Mouse (Mus musculus): ENCODE data around the gene Cks1brt.
"Not testable (repeated sequence)": the region's sequence is repeated elsewhere in the genome, so short reads cannot be mapped to it uniquely, and the experiment has no call there.

The Cks1brt gene

DNA sequence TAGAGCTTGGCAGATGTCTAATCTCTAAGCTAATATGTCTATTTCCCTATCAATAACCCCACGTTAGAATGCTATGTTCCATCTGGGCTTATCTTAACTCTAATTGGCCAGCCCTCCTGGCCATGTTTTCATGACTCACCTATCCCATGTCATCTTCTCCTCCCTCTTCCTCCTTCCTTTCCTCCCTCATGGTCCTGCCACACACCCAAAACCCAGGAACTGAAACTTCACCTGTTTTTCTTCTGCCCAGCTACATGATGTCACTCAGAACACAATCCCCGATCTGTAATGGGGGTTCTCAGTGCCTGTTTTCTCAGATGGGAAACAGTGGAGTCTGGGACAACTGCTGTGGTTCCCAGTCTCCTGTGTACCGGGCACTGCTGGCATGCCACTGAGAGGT lies at the start of gene Cks1brt:
Gene Cks1brt (plus strand): TSS at position 301 of the 400 bp plus-strand sequence.
- DNase-seq = no peak

DNA sequence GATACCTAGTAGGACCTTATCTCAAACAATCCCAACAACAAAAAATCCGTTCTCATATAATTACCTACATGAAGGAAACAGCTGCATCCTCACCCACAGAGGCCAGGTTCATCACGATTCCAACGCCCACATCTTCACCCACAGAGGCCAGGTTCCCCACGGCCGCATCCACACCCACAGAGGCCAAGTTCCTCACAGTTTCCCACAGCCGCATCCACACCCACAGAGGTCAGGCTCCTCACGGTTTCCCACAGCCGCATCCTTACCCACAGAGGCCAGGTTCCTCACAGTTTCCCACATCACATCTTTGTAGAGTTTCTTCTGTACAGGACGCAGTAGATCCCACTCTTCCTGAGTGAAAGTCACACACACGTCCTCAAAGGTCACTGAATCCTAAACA lies 38.5 kb upstream of the Cks1brt start:
- no peak for DNase-seq

DNA sequence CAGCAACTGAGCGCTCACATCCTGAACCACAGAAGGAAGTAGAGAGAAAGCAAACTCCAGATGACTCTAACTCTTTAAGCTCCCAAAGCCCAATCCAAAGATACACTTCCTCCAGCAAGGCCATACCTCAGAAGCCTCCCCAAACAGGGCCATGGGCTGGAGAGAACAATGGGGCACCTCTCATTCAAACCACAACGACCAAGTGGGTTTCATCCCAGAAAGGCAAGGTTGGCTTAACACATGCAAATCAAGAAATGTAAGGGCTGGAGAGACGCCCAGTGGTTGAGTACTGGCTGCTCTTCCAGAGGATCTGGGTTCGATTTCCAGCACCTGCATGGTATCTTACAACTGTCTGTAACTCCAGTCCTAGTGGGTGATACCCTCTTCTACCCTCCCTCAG lies 36.2 kb upstream of the Cks1brt start:
- no peak for DNase-seq

DNA sequence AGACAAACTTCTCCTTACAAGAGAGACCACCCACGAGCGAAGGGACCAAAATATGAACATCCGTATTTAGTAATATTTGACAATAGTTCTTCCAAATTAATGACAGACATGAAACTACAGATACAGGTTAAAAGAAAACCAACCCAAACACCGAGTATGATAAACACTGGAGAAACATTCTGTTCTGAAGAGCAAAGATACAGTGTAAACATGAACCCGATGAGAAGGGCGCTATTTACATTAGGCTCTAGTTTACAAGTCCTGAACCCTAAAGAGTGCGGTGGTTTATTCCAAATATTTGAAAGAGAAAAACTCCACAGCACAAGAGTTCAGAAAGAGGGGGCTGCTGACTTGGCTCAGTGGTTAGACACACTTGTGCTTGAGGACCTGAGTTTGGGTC lies 34.7 kb upstream of the Cks1brt start:
- DNase-seq = no peak

DNA sequence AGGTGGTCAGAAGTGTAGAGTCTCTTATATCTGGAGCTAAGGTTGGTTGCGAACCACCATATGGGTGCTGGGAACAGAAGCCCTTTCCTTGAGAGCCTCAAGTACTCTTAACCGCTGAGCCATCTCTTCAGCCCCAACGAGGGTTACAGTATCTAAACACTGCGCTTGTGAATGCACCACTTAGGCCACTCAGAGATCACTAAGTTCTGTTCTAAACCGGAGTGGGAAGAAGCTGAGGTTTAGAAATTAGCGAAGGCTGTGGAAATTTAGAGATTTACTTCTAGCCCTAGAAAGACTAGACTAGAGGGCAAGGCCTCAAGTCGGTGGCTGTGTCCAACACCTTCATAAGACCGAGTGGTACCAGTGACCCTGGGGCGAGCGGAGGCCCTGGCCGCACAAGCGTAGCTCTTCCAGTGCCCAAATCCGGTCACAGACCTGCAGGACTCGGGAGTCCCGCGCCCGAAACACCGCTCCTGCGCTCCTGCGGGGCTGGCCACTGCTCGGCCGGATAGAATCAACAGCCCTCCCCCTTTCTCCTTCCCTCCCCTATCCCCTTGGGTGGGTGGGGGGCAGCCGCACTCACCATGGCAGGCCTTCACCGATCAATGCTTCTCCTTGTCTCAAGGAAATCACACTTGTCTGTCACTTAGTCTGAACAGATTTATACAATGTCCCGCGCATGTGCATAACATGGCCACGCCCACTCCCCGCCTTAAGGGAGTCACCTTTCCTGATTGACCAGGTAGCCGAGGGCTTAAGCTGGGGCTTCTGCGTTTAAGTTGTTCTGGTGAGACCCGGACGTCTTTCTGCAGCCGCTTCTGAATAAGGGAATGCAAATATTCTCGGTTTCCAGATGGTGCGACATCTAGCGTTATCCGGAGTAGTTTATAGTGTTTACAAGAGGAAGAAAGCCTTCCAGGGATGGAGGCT lies 32.4 kb upstream of the Cks1brt start:
- peak; percentile 86 for DNase-seq

DNA sequence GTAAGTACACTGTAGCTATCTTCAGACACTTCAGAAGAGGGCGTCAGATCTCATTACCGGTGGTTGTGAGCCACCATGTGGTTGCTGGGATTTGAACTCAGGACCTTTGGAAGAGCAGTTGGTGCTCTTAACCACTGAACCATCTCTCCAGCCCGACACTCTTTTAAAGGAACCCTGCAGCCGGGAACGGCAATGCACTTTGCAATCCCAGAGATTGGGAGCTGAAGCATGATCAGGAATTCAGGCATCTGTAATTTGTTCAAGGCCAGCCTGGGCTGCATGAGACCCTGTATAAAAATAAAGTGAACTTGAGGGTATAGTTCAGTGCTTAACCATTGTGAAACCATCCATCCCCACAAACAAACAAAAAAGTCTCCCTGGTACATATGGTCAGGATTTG lies 31.5 kb upstream of the Cks1brt start:
- not testable (repeated sequence) for DNase-seq

DNA sequence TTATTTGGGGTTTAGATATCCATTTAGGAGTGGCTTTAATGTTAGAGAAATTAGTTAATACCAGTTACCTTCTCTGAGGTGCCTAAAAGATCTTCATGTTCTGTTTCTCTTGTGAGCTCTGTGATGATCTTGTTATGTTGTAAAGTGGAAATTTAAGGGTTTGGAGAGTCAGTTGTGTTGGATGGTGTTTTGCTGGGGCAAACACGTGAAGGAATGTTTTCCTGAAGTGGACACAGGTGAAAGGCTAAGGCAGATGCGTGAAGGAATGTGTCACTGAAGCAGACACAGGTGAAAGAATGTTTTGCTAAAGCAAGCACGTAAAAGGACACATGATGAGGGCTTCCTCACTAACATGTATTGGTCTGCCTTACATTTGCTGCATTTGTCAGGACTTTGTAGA lies 28.7 kb upstream of the Cks1brt start, which contains the start of gene Zfp791:
Gene Zfp791 (minus strand): TSS at position 101 of the 400 bp plus-strand sequence.
- DNase-seq = no peak

DNA sequence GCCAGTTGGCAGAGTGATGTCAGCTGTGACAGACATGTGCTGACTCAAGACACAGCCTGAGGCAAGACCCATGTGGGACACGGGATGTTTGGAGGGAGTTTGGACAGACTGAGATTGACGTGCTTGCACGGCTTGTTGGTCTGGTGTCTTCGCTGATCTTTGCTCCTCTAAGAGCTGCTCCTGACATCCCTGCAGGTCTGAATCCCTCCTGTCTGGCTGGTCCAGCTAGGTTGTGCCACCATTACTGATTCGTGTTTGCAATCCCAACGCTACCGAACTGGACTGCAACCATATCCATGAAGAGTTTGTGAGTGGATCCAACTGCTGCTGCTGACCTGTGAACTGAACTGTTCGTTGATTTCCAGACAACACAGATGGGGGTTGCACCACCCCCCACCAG lies 28.0 kb upstream of the Cks1brt start:
- no peak for DNase-seq

DNA sequence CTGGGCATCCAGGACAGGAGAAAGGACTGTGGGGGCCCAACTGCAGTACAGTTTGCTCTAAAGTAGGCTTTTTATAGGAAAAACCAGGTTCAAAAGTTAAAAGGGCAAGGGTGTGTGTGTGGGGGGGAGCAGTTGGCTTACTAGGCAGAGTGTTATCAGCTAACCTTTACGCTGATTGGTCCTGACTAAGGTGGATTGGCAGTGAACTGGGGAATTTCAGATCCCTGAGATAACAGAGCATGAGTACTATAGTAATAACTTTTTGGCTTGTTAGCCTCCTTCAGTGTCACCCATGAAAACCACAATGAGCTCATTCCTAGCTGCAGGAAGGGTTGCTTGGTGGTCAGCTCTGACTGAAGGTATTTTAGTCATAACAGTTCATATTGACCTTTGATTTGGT lies 19.4 kb upstream of the Cks1brt start:
- no peak for DNase-seq

DNA sequence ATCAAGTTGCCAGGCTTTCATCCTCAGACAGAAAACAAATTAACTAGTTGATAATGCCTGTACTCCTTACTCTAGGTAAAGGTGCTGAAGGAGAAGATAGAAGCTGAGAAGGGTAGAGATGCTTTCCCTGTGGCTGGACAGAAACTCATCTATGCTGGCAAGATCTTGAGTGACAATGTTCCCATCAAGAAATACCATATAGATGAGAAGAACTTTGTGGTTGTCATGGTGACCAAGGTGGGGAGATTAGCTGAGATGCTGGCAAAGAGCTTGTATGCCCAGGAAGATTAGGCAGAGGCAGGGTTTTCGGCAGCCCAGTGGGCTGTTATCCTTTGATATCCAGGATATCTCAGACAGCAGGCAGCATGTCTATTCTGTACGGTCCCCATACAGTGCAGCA lies 16.0 kb upstream of the Cks1brt start:
- not testable (repeated sequence) for DNase-seq

DNA sequence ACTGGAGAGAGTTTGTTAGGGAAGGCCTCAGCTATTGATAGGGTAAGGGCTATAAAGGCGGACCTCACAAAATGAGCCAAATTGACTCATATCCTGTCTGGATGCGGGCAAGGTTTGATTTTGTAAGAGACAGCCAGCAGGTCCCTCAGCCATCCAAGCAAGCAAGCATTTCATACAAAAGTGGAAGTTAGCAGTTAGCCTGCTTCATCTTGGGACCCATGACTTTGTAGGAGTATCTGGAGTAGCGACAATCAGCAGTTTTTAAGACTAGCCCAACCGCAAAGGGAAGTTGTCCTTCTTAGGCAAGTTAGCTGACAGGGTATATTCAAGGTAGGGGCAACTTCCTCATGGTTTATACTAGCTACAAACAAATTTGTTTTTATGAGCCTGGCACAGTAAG lies 9.2 kb upstream of the Cks1brt start:
- DNase-seq = no peak

DNA sequence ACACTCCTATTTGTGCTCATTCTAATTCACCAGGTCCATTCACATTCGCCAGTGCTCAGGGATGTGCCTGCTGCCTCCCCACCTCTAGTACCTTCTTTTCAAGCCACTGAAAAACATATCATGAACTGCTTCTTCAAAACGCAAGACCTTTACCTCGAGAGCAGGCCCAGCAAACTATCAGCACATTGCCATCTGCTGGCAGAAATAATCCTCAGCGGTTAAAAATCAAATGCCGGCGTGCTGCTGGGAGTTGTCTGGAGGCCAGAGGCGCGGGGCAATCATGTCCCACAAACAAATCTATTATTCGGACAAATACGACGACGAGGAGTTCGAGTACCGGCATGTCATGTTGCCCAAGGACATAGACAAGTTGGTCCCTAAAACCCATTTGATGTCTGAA lies 19.6 kb downstream of the Cks1brt start:
- peak; percentile 33 for DNase-seq

DNA sequence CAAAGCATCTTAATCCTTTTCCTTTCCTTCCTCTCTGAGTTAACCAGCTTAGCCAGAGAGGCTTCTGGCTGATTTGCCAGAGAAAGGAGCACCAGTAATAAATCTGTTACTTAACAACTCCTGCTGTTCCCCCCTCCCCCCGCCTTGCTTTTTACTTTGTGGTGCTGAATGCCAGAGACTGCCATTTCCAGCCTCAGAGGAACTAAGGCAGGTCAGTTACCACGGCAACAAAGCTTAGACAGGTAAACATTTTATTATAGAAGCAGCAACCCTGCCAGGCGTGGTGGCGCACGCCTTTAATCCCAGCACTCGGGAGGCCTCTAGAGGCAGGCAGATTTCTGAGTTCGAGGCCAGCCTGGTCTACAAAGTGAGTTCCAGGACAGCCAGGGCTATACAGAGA lies 24.2 kb downstream of the Cks1brt start:
- no peak for DNase-seq

DNA sequence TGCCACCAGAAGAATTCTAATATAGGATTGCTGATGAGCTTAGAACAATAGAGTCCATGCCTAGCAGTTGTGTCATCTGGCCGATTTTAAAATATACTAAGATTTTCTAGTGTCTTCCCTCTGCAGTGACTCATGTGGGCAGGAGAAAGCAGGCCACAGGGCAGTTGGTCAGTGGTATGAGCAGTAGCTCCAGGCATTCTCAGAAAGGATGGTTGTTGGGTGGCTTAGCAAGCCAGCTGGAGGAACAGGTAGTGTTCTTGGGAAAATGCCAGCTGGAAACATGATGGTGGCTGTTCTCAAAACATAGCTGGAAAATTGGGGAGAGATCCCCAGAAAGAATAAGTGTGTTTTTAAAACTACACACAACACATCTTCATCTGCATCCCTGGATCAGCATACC lies 40.6 kb downstream of the Cks1brt start:
- DNase-seq = no peak

DNA sequence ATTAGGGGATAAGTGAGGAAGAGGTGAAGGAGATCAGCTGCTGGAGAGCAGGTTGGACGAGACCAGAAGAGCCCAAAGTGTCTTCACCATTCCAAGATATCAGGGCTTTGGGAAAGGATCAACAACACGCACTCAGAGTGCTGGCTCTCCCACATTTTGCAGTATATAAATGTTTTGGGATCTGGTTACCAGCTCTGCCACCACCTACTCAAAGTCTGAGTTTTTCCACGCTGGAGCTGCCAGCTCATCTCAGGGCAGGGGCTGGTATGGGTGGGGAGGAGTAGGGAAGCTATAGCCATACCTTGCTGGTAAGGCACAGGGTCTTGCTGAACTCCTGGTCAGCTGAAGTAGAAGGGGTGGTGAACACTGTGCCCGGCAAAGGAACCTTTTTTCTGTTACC lies 68.5 kb downstream of the Cks1brt start:
- no peak for DNase-seq

DNA sequence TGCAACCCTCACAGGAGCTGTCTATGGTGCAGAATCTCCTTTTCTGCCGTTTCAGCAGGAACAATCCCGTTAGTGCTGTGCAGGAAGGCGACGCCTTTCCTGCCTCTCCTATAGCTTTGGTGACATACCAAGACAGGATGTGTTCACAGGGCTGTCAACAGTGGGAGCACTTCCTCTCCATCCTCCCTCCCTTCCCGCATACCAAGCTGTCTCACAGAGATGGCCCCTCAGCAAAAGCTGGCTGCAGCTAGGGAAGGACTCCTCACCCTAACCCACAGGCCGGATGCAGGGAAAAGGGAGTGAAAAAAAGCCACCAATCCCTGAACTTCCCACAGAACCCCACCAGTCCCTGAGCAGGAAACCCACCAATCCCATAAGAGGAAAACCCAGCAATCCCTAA lies 69.3 kb downstream of the Cks1brt start:
- no peak for DNase-seq

All from cerebellum, adult 9-11 months (tissue).